Mouse (Mus musculus) ovary, postnatal 36 days (tissue): Measurements from ENCODE around the gene Gpsm2.
A peak's percentile ranks its signal among the peaks of the same experiment; 100 is the strongest.
"Not testable (repeated sequence)": the region's sequence is repeated elsewhere in the genome, so short reads cannot be mapped to it uniquely, and the experiment has no call there.

ENCODE experiments used
- DNase-seq: peaks from one replicate; pipeline ENCODE4 v3.0.0; 2022; ENCODE audit warnings: low spot score, mixed read lengths

Gene Gpsm2

GRCm38 (mm10) chr3:108726413-108726812 is 4.3 kb upstream of the Gpsm2 start:
- DNase-seq = no peak

DNA sequence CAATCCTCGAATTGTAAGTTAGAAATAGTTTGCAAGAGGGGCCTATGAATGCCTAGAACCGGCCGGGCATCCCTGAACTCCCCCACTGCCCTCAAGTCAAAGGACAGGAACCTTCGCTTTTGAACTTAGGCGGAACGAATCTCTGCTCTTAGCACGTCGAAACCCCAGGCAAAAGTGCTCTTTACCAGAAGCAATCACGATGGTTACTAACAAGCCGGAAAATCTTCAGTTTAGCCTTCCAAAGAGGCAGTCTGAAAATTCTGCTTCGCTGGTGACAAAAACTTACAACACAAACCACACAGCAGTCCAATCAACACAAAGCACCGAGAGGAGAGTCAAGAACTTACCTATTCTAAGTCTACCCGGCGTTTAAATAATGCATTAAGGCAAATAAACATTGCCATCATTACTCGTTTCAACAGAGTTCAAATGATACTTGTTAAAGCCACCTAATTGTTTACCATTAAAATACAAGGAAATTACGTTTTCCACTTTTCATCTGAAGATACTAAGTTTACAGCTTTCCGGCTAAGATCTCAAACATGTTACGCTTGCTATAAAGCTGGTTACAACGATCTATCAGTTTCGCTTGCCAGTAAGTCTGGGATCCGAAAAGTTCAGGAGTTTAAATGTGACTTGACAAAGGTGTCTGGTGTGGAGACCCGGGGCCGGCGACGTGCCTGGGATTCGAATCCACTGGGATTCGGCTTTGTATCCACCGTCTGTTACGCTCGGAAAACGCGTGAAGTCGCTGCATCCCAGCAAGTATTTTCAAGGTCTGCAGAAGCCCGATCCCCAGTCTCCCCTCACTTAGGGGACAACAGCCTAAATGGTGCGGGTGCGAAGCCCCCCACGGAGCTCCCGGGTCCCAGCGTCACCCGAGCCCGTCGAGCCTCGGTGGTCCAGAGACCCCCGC is 775 bp downstream of the Gpsm2 start:
- DNase-seq = peak; percentile 48

DNA sequence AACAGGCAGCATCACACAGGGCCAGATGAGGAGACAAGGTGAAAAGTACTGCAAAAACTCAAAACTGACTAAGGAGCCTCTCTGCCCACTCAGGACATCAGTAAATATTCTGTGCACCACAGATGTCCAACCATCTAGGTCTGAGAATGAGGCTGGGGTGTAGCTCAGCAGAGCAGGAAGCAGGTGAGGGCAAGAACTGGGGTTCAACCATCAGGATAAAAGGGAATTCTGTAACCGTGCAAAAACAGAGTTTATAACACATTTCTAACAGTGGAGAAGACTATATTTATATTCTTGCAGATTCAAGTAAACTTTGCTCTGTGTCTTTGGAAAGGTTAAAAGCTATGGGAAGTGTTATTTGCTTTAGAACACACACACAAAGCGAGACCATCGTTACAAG is 2.3 kb downstream of the Gpsm2 start:
- DNase-seq = no peak

DNA sequence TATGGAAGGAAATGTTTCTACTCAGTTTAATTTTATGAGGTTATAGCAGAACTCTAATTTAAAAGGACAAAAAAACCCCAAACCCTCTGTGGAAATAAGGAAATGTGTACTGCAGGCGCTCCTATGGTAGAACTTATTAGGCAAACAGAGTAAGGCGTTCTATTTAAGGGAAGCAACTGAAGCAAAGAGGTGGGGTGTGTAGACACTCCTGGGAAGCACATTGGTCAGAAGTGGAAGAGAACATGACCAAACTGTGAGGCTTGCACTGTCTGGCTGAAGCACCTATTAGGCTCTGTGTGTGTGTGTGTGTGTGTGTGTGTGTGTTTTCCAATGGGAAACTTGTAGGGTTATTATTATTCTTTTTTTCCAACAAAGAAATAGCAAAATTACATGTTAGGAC is 2.8 kb downstream of the Gpsm2 start:
- no peak for DNase-seq

GRCm38 (mm10) chr3:108717896-108718502 is 4.1 kb downstream of the Gpsm2 start:
- DNase-seq = no peak

GRCm38 (mm10) chr3:108714837-108715236 is 7.3 kb downstream of the Gpsm2 start:
- no peak for DNase-seq

- no peak for DNase-seq
These were observed 8.9 kb downstream of the Gpsm2 start for GRCm38 (mm10) chr3:108713065-108713675.

GRCm38 (mm10) chr3:108711296-108711695 is 10.8 kb downstream of the Gpsm2 start:
- no peak for DNase-seq

- DNase-seq = no peak
These were observed 19.3 kb downstream of the Gpsm2 start for GRCm38 (mm10) chr3:108702789-108703188.

DNA sequence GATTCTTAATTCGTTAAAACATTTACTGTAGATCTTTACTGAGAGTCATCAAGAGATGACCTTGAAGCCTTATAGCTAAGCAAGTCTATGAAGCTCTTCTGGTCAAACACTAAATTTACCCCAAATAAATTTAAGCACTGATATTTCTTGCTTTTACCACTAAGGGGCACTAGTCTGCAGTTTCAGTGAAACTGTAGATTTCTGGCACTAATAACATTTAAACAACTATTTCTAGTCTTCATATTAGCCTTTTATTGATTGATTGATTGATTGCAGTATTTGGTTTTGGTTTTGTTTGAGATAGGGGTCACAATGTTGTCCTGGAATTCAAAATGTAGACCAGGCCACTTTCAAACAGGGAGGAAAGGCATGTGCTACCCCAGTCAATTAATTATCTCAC is 20.9 kb downstream of the Gpsm2 start:
- DNase-seq = no peak

GRCm38 (mm10) chr3:108699786-108700185 is 22.3 kb downstream of the Gpsm2 start:
- no peak for DNase-seq

- DNase-seq = no peak
These were observed 23.4 kb downstream of the Gpsm2 start for GRCm38 (mm10) chr3:108698662-108699061.

GRCm38 (mm10) chr3:108694321-108694720 is 27.8 kb downstream of the Gpsm2 start:
- no peak for DNase-seq

GRCm38 (mm10) chr3:108689979-108690378 is 32.1 kb downstream of the Gpsm2 start:
- no peak for DNase-seq

DNA sequence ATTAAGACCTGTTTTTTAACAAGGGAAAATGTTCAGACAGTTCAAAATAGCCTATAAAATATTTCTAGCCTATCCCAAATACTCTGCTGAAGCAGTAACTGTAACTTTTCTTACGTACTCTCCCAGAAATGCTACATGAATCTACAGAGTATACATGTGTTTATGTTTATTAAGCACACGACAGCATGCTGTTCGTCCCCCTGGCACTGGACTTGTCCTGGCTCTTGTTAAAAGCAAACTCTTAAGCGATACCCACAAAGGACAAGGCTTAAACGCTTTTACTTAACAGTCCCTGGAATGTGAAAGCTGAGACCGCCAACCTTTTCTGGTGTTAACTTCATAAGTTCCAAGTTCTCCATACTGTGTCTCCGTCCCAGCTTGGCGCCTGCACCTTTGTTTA is 32.7 kb downstream of the Gpsm2 start:
- no peak for DNase-seq

DNA sequence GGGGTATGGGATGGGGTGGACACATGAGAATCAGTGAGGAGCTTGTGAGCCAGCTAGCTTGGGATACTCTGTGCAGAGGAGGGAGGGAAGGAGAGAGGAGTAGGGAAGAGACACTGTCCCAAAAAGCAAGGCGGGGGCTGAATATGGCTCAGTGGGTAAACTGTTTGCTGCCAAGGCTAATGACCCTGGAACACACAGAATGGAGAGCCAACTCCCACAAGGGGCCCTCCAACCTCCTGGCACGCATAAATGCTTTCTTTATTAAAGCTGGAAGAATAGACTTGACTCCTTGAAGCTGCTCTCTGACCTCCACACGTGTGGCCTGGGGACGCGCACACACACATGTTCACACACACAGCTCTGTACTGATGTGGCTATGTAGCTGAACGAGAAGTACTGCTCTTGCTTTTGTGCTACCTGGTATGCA is 33.1 kb downstream of the Gpsm2 start:
- peak; percentile 16 for DNase-seq

DNA sequence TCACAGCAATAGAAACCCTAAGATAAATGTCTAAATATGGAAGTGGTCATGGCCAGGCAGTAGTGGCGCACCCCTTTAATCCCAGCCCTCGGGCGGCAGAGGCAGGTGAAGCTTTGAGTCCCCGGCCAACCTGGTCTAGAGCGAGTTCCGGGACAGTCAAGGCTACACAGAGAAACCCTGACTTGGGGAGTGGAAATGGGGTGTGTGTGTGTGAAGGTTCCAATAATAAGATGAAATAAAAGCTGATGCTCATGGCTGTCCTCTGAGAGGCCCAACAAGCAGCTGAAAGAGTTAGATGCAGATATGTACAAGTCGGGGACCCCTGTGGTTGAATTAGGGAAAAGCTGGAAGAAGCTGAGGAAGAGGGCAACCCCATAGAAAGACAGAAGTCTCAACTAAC is 36.4 kb downstream of the Gpsm2 start:
- DNase-seq = no peak

DNA sequence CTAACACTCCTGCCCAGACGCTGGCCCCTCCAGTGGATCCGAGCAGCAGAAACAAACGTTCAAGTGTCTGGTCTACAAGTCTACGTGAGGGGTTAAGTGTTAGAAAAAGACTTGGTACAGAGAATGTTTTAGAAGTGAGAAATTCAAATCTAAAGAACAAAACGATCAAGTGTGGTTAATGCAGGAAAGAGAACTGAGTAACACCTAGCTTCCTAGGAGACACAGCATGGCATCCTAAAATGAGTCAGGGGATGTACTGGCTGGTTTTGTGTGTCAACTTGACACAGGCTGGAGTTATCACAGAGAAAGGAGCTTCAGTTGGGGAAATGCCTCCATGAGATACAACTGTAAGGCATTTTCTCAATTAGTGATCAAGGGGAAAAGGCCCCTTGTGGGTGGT is 38.5 kb downstream of the Gpsm2 start:
- DNase-seq = not testable (repeated sequence)

GRCm38 (mm10) chr3:108681004-108681403 is 41.1 kb downstream of the Gpsm2 start:
- no peak for DNase-seq

DNA sequence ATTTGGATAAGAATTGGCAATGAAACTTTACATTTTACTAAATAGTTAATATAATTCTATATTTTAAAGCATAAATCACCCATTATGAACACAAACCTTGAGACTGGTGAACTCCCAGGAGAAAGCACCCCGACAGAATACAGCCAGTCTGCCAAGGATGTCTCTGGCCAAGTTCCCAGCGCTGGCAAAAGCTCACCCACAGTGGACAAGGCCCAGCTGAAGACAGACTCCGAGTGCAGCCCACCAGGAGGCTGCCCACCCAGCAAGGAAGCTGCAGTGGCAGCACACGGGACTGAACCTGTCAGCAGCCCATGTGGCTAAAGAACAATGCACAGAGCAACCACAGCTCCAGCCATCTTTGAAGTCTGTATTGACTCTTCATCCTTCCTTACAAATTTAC is 45.5 kb downstream of the Gpsm2 start:
- no peak for DNase-seq

DNA sequence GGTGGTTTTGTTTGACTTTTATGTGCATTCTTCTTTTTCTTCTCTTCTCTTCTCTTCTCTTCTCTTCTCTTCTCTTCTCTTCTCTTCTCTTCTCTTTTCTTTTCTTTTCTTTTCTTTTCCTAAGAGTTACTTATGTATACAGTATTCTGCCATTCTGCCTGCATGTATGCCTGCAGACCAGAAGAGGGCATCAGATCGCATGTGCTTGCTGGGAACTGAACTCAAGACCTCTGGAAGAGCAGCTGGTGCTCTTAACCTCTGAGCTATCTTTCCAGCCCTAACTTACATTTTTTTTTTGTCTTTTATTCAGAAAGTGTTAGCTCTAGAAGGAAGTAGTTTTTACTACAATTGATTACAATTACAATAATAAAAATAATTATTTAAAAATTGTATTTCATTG is 61.2 kb downstream of the Gpsm2 start:
- no peak for DNase-seq

DNA sequence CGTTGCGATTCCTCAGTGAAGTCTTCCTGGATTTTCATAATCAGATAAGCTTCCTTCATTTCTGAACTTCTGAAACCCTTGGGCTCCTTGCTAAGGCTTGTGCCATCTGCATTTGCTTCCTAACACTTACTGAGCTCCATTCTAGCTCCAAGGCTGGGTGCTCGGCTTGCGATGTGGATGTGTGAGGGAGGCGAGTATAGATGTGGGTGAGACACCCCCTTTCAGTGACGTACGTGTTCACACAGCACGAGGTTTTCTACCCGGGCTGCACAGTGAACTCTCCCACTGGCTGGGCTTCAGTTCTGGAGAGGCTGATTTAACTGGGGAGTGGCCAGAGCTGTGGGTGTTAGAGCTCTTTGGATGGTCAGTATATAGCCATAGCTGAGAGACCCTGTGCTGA is 63.5 kb downstream of the Gpsm2 start:
- no peak for DNase-seq

DNA sequence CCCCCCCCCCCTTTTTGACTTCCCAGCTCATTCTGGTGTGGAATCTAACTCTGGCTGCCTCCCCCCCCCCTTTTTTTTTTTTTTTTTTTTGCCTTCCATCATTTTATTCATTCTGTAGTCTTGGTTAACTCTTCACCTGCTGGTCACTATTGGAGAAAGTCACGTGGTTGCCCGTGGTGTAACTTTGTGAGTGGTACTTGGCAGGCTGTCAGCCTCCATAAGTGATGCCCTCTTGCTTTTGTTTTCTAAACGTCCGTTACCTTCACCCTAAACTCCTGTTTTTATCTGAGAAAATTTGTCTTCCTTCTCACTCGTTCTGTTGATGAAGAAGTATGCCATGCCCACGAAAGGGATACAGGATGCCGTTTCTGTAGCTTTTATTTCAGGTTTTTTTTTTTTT is 66.6 kb downstream of the Gpsm2 start:
- DNase-seq = no peak
